Mouse (Mus musculus) intestine, embryonic 16.5 days (tissue): ENCODE results near the gene Apc2. TPM values are rescaled to one million over a fixed set of nuclear protein-coding genes. Genes with fewer than 3 reads are reported as not detected.

Source experiments
- ATAC-seq: fragments of 200-750 bp; cut with Nextera tagmentation; 2 replicates; pipeline ENCODE4 v1.8.0; 2017; ENCODE audit warnings: moderate TSS enrichment, moderate library complexity
- H3K27ac ChIP-seq: fragments of 300-500 bp; sonication (generic); 2 replicates; pipeline ENCODE4 v1.5.1; 2014; ENCODE audit warnings: mild to moderate bottlenecking, low read length
- H3K27me3 ChIP-seq: fragments of 300-500 bp; sonication (generic); replicated peaks from 2 replicates; pipeline ENCODE4 v1.6.1; 2014; ENCODE audit warnings: low read length, control low read depth, mixed read lengths; ENCODE audit not compliant: control insufficient read depth, insufficient read depth
- H3K36me3 ChIP-seq: fragments of 300-500 bp; sonication (generic); 2 replicates; pipeline ENCODE4 v1.6.1; 2014; ENCODE audit warnings: low read length, control low read depth; ENCODE audit not compliant: control insufficient read depth, insufficient read depth
- H3K4me1 ChIP-seq: fragments of 300-500 bp; sonication (generic); 2 replicates; pipeline ENCODE4 v1.6.1; 2014; ENCODE audit warnings: low read length, control low read depth, mixed read lengths; ENCODE audit not compliant: control insufficient read depth, insufficient read depth
- H3K4me2 ChIP-seq: fragments of 300-500 bp; sonication (generic); 2 replicates; pipeline ENCODE4 v1.6.1; 2014; ENCODE audit warnings: low read depth, low read length, control low read depth
- H3K4me3 ChIP-seq: fragments of 300-500 bp; sonication (generic); 2 replicates; pipeline ENCODE4 v1.5.1; 2014; ENCODE audit warnings: mild to moderate bottlenecking, low read length
- H3K9ac ChIP-seq: fragments of 300-500 bp; sonication (generic); 2 replicates; pipeline ENCODE4 v1.6.1; 2014; ENCODE audit warnings: low read depth, low read length
- H3K9me3 ChIP-seq: fragments of 300-500 bp; sonication (generic); 2 replicates; pipeline ENCODE4 v1.6.1; 2016; ENCODE audit warnings: low read length, control low read depth; ENCODE audit not compliant: control insufficient read depth
- WGBS: fragments of 180-500 bp; shearing (Covaris S2); extraction: QIAGEN DNeasy Blood & Tissue Kit; methylation state at CpG from one replicate; pipeline ENCODE4 v1.1.7; 2014; 5-methylcytosine and 5-hydroxymethylcytosine counted together
- polyA plus RNA-seq: library from polyadenylated mRNA; unstranded; fragments of >200 nt; fragmentation: Nextera tagmentation; extraction: Ambion mirVana; gene quantifications from 2 replicates; pipeline ENCODE4 v1.2.1, GENCODE M21; 2015

Gene Apc2
- polyA plus RNA-seq, 1 experiment from 2014 or later, result 3.1 TPM

GRCm38 (mm10) chr10:80312586-80313504 lies 17.1 kb downstream of the Apc2 start:
- Histone ChIP-seq H3K4me3 (no peak overlapping the region), H3K36me3 (no peaks in the 10 kb centered on the region), H3K4me1 (peaks cover 15% of the 10 kb centered on the region), H3K4me2 (no peak overlapping the region), H3K9ac (peak overlapping the region; percentile 11; the same call in 1 of the 2 replicates), H3K27me3 (peaks cover 52% of the 10 kb centered on the region), H3K9me3 (no peaks in the 10 kb centered on the region), H3K27ac (no peak overlapping the region)
- no peak for ATAC-seq
- WGBS, result 58% methylated on average over 54 of the region's 54 CpGs

GRCm38 (mm10) chr10:80313627-80314201 lies 17.9 kb downstream of the Apc2 start:
- 39% methylated on average over 20 of the region's 20 CpGs for WGBS
- no peak overlapping the region for H3K4me3 ChIP-seq
- H3K9ac ChIP-seq, result peak overlapping the region; percentile 11; the same call in 1 of the 2 replicates
- H3K4me1 ChIP-seq, result peaks cover 17% of the 10 kb centered on the region
- H3K27ac ChIP-seq, result no peak overlapping the region
- 0 out of 2 replicates have a peak, but pooled peaks have one; percentile 24 for ATAC-seq
- H3K27me3 ChIP-seq, result peaks cover 52% of the 10 kb centered on the region
- no peak overlapping the region for H3K4me2 ChIP-seq
- H3K9me3 ChIP-seq, result no peaks in the 10 kb centered on the region
- peaks cover 6% of the 10 kb centered on the region; the same call in 1 of the 2 replicates for H3K36me3 ChIP-seq

GRCm38 (mm10) chr10:80314494-80315001 lies 18.8 kb downstream of the Apc2 start:
- H3K4me1 ChIP-seq, result peaks cover 23% of the 10 kb centered on the region
- H3K4me3 ChIP-seq, result no peak overlapping the region
- H3K27ac ChIP-seq, result no peak overlapping the region
- no peak overlapping the region for H3K9ac ChIP-seq
- H3K4me2 ChIP-seq, result no peak overlapping the region
- H3K27me3 ChIP-seq, result peaks cover 52% of the 10 kb centered on the region
- WGBS, result 58% methylated on average over 16 of the region's 16 CpGs
- no peaks in the 10 kb centered on the region for H3K9me3 ChIP-seq
- ATAC-seq, result no peak
- H3K36me3 ChIP-seq, result peaks cover 6% of the 10 kb centered on the region; the same call in 1 of the 2 replicates

- Histone ChIP-seq H3K9me3 (no peaks in the 10 kb centered on the region), H3K4me1 (peaks cover 25% of the 10 kb centered on the region), H3K27ac (no peak overlapping the region), H3K9ac (peak overlapping the region; percentile 19; the same call in 1 of the 2 replicates), H3K4me2 (no peak overlapping the region), H3K27me3 (peaks cover 52% of the 10 kb centered on the region), H3K36me3 (peaks cover 6% of the 10 kb centered on the region; the same call in 1 of the 2 replicates), H3K4me3 (no peak overlapping the region)
- 44% methylated on average over 27 of the region's 27 CpGs for WGBS
- ATAC-seq, result no peak
These were observed 19.5 kb downstream of the Apc2 start for GRCm38 (mm10) chr10:80315315-80315714.

GRCm38 (mm10) chr10:80316359-80316781 lies 20.6 kb downstream of the Apc2 start:
- no peak for ATAC-seq
- Histone ChIP-seq H3K4me1 (peaks cover 28% of the 10 kb centered on the region), H3K27me3 (peaks cover 47% of the 10 kb centered on the region), H3K4me3 (no peak overlapping the region), H3K27ac (no peak overlapping the region), H3K9me3 (no peaks in the 10 kb centered on the region), H3K36me3 (peaks cover 6% of the 10 kb centered on the region; the same call in 1 of the 2 replicates), H3K9ac (no peak overlapping the region), H3K4me2 (no peak overlapping the region)
- WGBS, result 20% methylated on average over 11 of the region's 11 CpGs

- H3K9me3 ChIP-seq, result no peaks in the 10 kb centered on the region
- no peak for ATAC-seq
- peak overlapping the region; percentile 35; the same call in 1 of the 2 replicates for H3K9ac ChIP-seq
- no peak overlapping the region for H3K27ac ChIP-seq
- H3K36me3 ChIP-seq, result peaks cover 8% of the 10 kb centered on the region; the same call in 1 of the 2 replicates
- H3K4me3 ChIP-seq, result no peak overlapping the region
- no peak overlapping the region for H3K4me2 ChIP-seq
- H3K4me1 ChIP-seq, result peaks cover 31% of the 10 kb centered on the region
- WGBS, result 47% methylated on average over 10 of the region's 10 CpGs
- H3K27me3 ChIP-seq, result peaks cover 40% of the 10 kb centered on the region
These were observed 21.2 kb downstream of the Apc2 start for GRCm38 (mm10) chr10:80317011-80317410.

GRCm38 (mm10) chr10:80320340-80320760 lies 24.6 kb downstream of the Apc2 start, which contains the start of gene 2310011J03Rik:
2310011J03Rik (minus strand) TSS chr10:80320537.
- peak within 1 kb of the TSS; percentile 85 for H3K4me3 ChIP-seq
- peak; percentile 55 for ATAC-seq
- peak within 1 kb of the TSS; percentile 88 for H3K9ac ChIP-seq
- H3K4me2 ChIP-seq, result peak within 1 kb of the TSS; percentile 57
- peaks cover 8% of the 10 kb centered on the region; the same call in 1 of the 2 replicates for H3K36me3 ChIP-seq
- H3K27me3 ChIP-seq, result peaks cover 11% of the 10 kb centered on the region
- H3K27ac ChIP-seq, result peak within 1 kb of the TSS; percentile 73
- under 1% methylated on average over 34 of the region's 34 CpGs for WGBS
- no peaks in the 10 kb centered on the region for H3K9me3 ChIP-seq
- H3K4me1 ChIP-seq, result peaks cover 37% of the 10 kb centered on the region

GRCm38 (mm10) chr10:80321014-80321669 lies 25.4 kb downstream of the Apc2 start:
- Histone ChIP-seq H3K4me3 (no peak overlapping the region), H3K9ac (peak overlapping the region; percentile 29; the same call in 1 of the 2 replicates), H3K4me1 (peaks cover 40% of the 10 kb centered on the region), H3K36me3 (peaks cover 8% of the 10 kb centered on the region; the same call in 1 of the 2 replicates), H3K4me2 (no peak overlapping the region), H3K9me3 (no peaks in the 10 kb centered on the region), H3K27me3 (peaks cover 4% of the 10 kb centered on the region), H3K27ac (no peak overlapping the region)
- ATAC-seq, result no peak
- WGBS, result 72% methylated on average over 6 of the region's 6 CpGs
